Mouse (Mus musculus) lung, postnatal 0 days (tissue): Measurements from ENCODE around the gene Nsf.

ENCODE experiments used
- CTCF ChIP-seq: IDR thresholded peaks from 2 replicates; pipeline ENCODE4 v1.5.1; 2016; ENCODE audit warnings: antibody characterized with exemption, mild to moderate bottlenecking
- EP300 ChIP-seq: IDR thresholded peaks from 2 replicates; pipeline ENCODE4 v1.6.1; 2016; ENCODE audit warnings: antibody characterized with exemption, mild to moderate bottlenecking, control low read depth

- TF ChIP-seq CTCF: peak; percentile 95
- no peak for TF ChIP-seq EP300
Measured at GRCm38 (mm10) chr11:103987423-103987822, 33.6 kb upstream of the Nsf start.
